Comparison of ENCODE assay signal across 21 mouse cellular contexts in genomic region chr2:109484306-109484705, GRCm38 (mm10).
DNase-seq lines count a peak whose midpoint lies in the region; ATAC-seq lines count a peak whose summit lies in the region.
"Had no signal": no experiment of that assay in that cellular context is flagged by ENCODE, and none has a peak within 500 bp of the region (broad histone marks: within the 10 kb centered on the region; RNA-seq: fewer than 3 reads in every experiment).

No protein-coding gene starts in this region.

- no peak overlapping the region for H3K9ac ChIP-seq in kidney, embryonic 14.5 days (ENCODE audit: low read depth, low read length)
- no peak overlapping the region for H3K9ac ChIP-seq in kidney, embryonic 16.5 days (replicated peaks; ENCODE audit: low read length)
- H3K9ac ChIP-seq: embryonic facial prominence, embryonic 13.5 days; embryonic facial prominence, embryonic 15.5 days; forebrain, embryonic 12.5 days had no signal

- H3K36me3 ChIP-seq in kidney, embryonic 14.5 days (ENCODE audit: control insufficient read depth, insufficient read depth, low read length): no peaks in the 10 kb centered on the region
- no peaks in the 10 kb centered on the region for H3K36me3 ChIP-seq in kidney, embryonic 16.5 days (ENCODE audit: insufficient read depth, low read length)
- H3K36me3 ChIP-seq: embryonic facial prominence, embryonic 13.5 days; embryonic facial prominence, embryonic 15.5 days; forebrain, embryonic 10.5 days; forebrain, embryonic 12.5 days had no signal

- WGBS in kidney, embryonic 14.5 days: 18% methylated on average over 1 of the region's 1 CpGs
- 31% methylated on average over 1 of the region's 1 CpGs for WGBS in kidney, embryonic 16.5 days

- H3K4me1 ChIP-seq in kidney, embryonic 14.5 days (ENCODE audit: control insufficient read depth, insufficient read depth, low read length): no peaks in the 10 kb centered on the region
- H3K4me1 ChIP-seq in kidney, embryonic 16.5 days (ENCODE audit: insufficient read depth, low read length): no peaks in the 10 kb centered on the region
- H3K4me1 ChIP-seq: embryonic facial prominence, embryonic 13.5 days; embryonic facial prominence, embryonic 15.5 days; forebrain, embryonic 10.5 days; forebrain, embryonic 12.5 days had no signal

- no peaks in the 10 kb centered on the region for H3K27me3 ChIP-seq in kidney, embryonic 14.5 days (ENCODE audit: control insufficient read depth, insufficient read depth, low read length)
- no peaks in the 10 kb centered on the region for H3K27me3 ChIP-seq in kidney, embryonic 16.5 days (ENCODE audit: insufficient read depth, low read length)
- H3K27me3 ChIP-seq: embryonic facial prominence, embryonic 13.5 days; embryonic facial prominence, embryonic 15.5 days; forebrain, embryonic 12.5 days had no signal

- no peak overlapping the region for H3K4me2 ChIP-seq in kidney, embryonic 14.5 days (replicated peaks; ENCODE audit: low read depth, low read length)
- no peak overlapping the region for H3K4me2 ChIP-seq in kidney, embryonic 16.5 days (replicated peaks; ENCODE audit: low read depth, low read length)
- H3K4me2 ChIP-seq: embryonic facial prominence, embryonic 13.5 days; embryonic facial prominence, embryonic 15.5 days; forebrain, embryonic 12.5 days had no signal

- H3K9me3 ChIP-seq in kidney, embryonic 14.5 days (ENCODE audit: control insufficient read depth, low read length): no peaks in the 10 kb centered on the region
- no peaks in the 10 kb centered on the region for H3K9me3 ChIP-seq in kidney, embryonic 16.5 days (ENCODE audit: low read length)
- H3K9me3 ChIP-seq: embryonic facial prominence, embryonic 13.5 days; embryonic facial prominence, embryonic 15.5 days; forebrain, embryonic 10.5 days; forebrain, embryonic 12.5 days had no signal

- peak; percentile 68; the same call in 1 of the 2 replicates for ATAC-seq in kidney, embryonic 14.5 days (ENCODE audit: low FRiP score, low TSS enrichment)
- peak; percentile 69; the same call in 1 of the 2 replicates for ATAC-seq in kidney, embryonic 16.5 days (ENCODE audit: low FRiP score, low TSS enrichment)
- ATAC-seq: forebrain, embryonic 14.5 days; forebrain, embryonic 16.5 days had no signal

- DNase-seq in kidney, postnatal 36 days: no peak
- DNase-seq in kidney, adult 11 months: no peak
- DNase-seq: adrenal gland, adult 2 months; adrenal gland, postnatal 10 days; adrenal gland, postnatal 25 days; cerebellum, adult 11 months; cerebellum, adult 18-20 months; cerebellum, adult 8-10 months; cerebellum, adult 9-11 months; cerebellum, postnatal 14 days; cerebellum, postnatal 36 days; embryo, embryonic 11 days had no signal

- H3K27ac ChIP-seq in kidney, embryonic 14.5 days (ENCODE audit: low read depth, low read length): no peak overlapping the region
- H3K27ac ChIP-seq in kidney, embryonic 16.5 days (ENCODE audit: low read length): no peak overlapping the region
- H3K27ac ChIP-seq: embryonic facial prominence, embryonic 13.5 days; embryonic facial prominence, embryonic 15.5 days; forebrain, embryonic 10.5 days; forebrain, embryonic 12.5 days had no signal

- H3K4me3 ChIP-seq in kidney, embryonic 14.5 days (ENCODE audit: low read length): no peak overlapping the region
- H3K4me3 ChIP-seq in kidney, embryonic 16.5 days (ENCODE audit: low read length): no peak overlapping the region
- H3K4me3 ChIP-seq: embryonic facial prominence, embryonic 13.5 days; embryonic facial prominence, embryonic 15.5 days; erythroblast, embryonic 14.5 days; forebrain, embryonic 10.5 days; forebrain, embryonic 12.5 days had no signal
